Mouse (Mus musculus): ENCODE measurements around the gene Plpp7.

- no peak for TF ChIP-seq POLR2A (IDR thresholded peaks at IDR 0.05; ENCODE audit: control insufficient read depth in 1 of 2, insufficient read depth in 1 of 2, low read depth in 1 of 2, low read length in 2 of 2, poor library complexity in 1 of 2)
- TF ChIP-seq MXI1 (IDR thresholded peaks at IDR 0.05; ENCODE audit: low read depth, low read length): no peak
- no peak for TF ChIP-seq GATA1 (IDR thresholded peaks at IDR 0.05; ENCODE audit: low read depth, low read length)
- TF ChIP-seq CTCF (IDR thresholded peaks at IDR 0.05 in 2 of 3, conservative IDR thresholded peaks at IDR 0.05 in 1 of 3; ENCODE audit: control insufficient read depth in 1 of 3, insufficient read depth in 1 of 3, low read depth in 2 of 3, low read length in 3 of 3, poor library complexity in 1 of 3, severe bottlenecking in 1 of 3): no peak
- TF ChIP-seq MAX (IDR thresholded peaks at IDR 0.05; ENCODE audit: low read length): no peak
- TF ChIP-seq USF1 (IDR thresholded peaks at IDR 0.05; ENCODE audit: low read depth, low read length): no peak
- no peak for TF ChIP-seq NELFE (IDR thresholded peaks at IDR 0.05; ENCODE audit: low read depth, low read length)
- 0 out of 4 replicates have a peak, but pooled peaks of 1 of the 2 experiments have one; percentile 12 for TF ChIP-seq EP300 (IDR thresholded peaks at IDR 0.05; ENCODE audit: low read depth in 1 of 2, low read length in 2 of 2)
Measured at GRCm38 (mm10) chr2:32154998-32155541, 59.7 kb downstream of the Plpp7 start.

Data from MEL (cell line).